ENCODE assay signal across 8 mouse cellular contexts in the genomic region with DNA sequence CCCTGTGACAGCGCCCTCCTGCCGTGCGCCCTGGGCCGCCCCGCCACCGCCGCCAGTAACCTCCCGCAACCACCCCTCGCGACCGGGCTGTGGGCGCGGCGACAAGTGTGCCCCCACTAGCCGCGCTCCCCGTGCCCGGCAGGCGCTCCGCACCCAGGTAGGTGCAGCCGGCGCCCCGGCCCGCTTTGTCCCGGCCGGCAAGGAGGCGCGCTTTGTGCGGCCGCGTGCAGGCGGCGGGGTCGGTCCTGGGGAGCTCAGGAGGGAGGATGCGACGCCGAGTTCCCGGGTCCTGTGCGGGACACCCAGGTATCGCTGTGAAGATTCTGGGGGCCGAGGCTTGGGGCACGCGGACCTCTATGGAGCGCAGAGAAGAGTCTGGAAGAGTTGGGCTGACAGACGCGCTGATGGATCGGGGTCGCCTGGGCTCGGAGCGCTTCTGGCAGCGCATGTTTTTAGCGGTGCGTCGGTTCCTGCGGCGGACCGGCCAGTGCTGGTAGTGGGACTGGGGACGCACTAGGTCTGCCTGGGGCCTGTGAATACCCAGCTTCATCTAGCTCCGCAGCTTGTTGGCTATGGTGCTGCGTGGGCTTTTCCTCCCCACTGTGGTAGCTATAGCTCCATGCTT. TPM values are rescaled to one million over a fixed set of nuclear protein-coding genes. Genes with fewer than 3 reads are reported as not detected.
DNase-seq lines count a peak whose midpoint lies in the region; ATAC-seq and TF ChIP-seq lines count a peak whose summit lies in the region.

No protein-coding gene starts in this region.

- TF ChIP-seq CTCF in E14TG2a.4 (conservative IDR thresholded peaks at IDR 0.05; ENCODE audit: low read length): no peak

- ATAC-seq in frontal cortex, adult (ENCODE audit: low TSS enrichment): peak; percentile 17; the same call in 1 of the 2 replicates
- 0 out of 2 replicates have a peak, but pooled peaks have one; percentile 56 for ATAC-seq in embryonic facial prominence, embryonic 12.5 days (ENCODE audit: insufficient number of reproducible peaks, insufficient read depth, low FRiP score, low TSS enrichment)
- no peak; the same call in 1 of the 2 replicates for ATAC-seq in limb, embryonic 11.5 days (ENCODE audit: insufficient number of reproducible peaks, low FRiP score, low TSS enrichment, low read depth)

- H3K27me3 ChIP-seq in E14TG2a.4 (ENCODE audit: insufficient read depth, low read length): peaks cover 77% of the 10 kb centered on the region
- H3K27me3 ChIP-seq in embryonic facial prominence, embryonic 12.5 days: peaks cover 48% of the 10 kb centered on the region
- peaks cover 21% of the 10 kb centered on the region for H3K27me3 ChIP-seq in limb, embryonic 11.5 days (ENCODE audit: control insufficient read depth, insufficient read depth, low read length)

- H3K27ac ChIP-seq in embryonic facial prominence, embryonic 12.5 days: no peak overlapping the region
- no peak overlapping the region for H3K27ac ChIP-seq in limb, embryonic 11.5 days (replicated peaks; ENCODE audit: low read depth, low read length)

- no peak for DNase-seq in frontal cortex, postnatal 14 days (ENCODE audit: low spot score in 2 of 2)
- DNase-seq in limb, embryonic 11.5 days (ENCODE audit: low spot score): peak; percentile 67
- peak; percentile 57 for DNase-seq in retina, postnatal 1 day
- DNase-seq in urinary bladder, postnatal 36 days (ENCODE audit: low spot score in 2 of 2): no peak
- no peak for DNase-seq in adrenal gland, postnatal 36 days

- no peaks in the 10 kb centered on the region for H3K9me3 ChIP-seq in E14TG2a.4 (ENCODE audit: low read length)
- no peaks in the 10 kb centered on the region for H3K9me3 ChIP-seq in embryonic facial prominence, embryonic 12.5 days
- no peaks in the 10 kb centered on the region for H3K9me3 ChIP-seq in limb, embryonic 11.5 days (ENCODE audit: control insufficient read depth, low read length)

- peak overlapping the region; percentile 86 for H3K4me3 ChIP-seq in E14TG2a.4 (replicated peaks; ENCODE audit: low read length)
- peak overlapping the region; percentile 64 for H3K4me3 ChIP-seq in embryonic facial prominence, embryonic 12.5 days
- peak overlapping the region; percentile 57 for H3K4me3 ChIP-seq in limb, embryonic 11.5 days (ENCODE audit: low read depth, low read length)

- H3K9ac ChIP-seq in embryonic facial prominence, embryonic 12.5 days: peak overlapping the region; percentile 63
- peak overlapping the region; percentile 73 for H3K9ac ChIP-seq in limb, embryonic 11.5 days (ENCODE audit: low read length)

- H3K36me3 ChIP-seq in E14TG2a.4 (ENCODE audit: insufficient read depth, low read length): no peaks in the 10 kb centered on the region
- H3K36me3 ChIP-seq in embryonic facial prominence, embryonic 12.5 days: no peaks in the 10 kb centered on the region
- no peaks in the 10 kb centered on the region for H3K36me3 ChIP-seq in limb, embryonic 11.5 days (ENCODE audit: control insufficient read depth, insufficient read depth, low read length)

- H3K4me1 ChIP-seq in E14TG2a.4 (replicated peaks; ENCODE audit: low read depth, low read length): peaks cover 36% of the 10 kb centered on the region
- peaks cover 13% of the 10 kb centered on the region for H3K4me1 ChIP-seq in embryonic facial prominence, embryonic 12.5 days
- peaks cover 9% of the 10 kb centered on the region for H3K4me1 ChIP-seq in limb, embryonic 11.5 days (ENCODE audit: control insufficient read depth, insufficient read depth, low read length)

- under 1% methylated on average over 58 of the region's 60 CpGs for WGBS in embryonic facial prominence, embryonic 12.5 days
- under 1% methylated on average over 53 of the region's 60 CpGs for WGBS in limb, embryonic 11.5 days

- H3K4me2 ChIP-seq in embryonic facial prominence, embryonic 12.5 days (replicated peaks): peak overlapping the region; percentile 98
- peak overlapping the region; percentile 99 for H3K4me2 ChIP-seq in limb, embryonic 11.5 days (ENCODE audit: low read depth, severe bottlenecking)

RNA-seq across cellular contexts. Expression of a gene that starts 1.3 kb away (rescaled TPM):
- 5.2 and 6.1 TPM in 2 replicates for polyA plus RNA-seq in embryonic facial prominence, embryonic 12.5 days (2016; fragmentation: Nextera tagmentation; extraction: Ambion mirVana)
- polyA plus RNA-seq in limb, embryonic 11.5 days (2014; fragmentation: Nextera tagmentation; extraction: Ambion mirVana): 2.1 and 2.5 TPM in 2 replicates
- total RNA-seq in adrenal gland, postnatal 36 days (2021): under 1 TPM; 0.49 to 0.53 TPM

RNA-seq across cellular contexts. Expression of a gene that starts 13.8 kb away (rescaled TPM):
- polyA plus RNA-seq in embryonic facial prominence, embryonic 12.5 days (2016; fragmentation: Nextera tagmentation; extraction: Ambion mirVana): 4.7 and 7.7 TPM in 2 replicates
- polyA plus RNA-seq in limb, embryonic 11.5 days (2014; fragmentation: Nextera tagmentation; extraction: Ambion mirVana): 2.9 and 5.0 TPM in 2 replicates
- total RNA-seq in adrenal gland, postnatal 36 days (2021): under 1 TPM in 1 of 2 experiments, not detected in 1; 0.13 TPM

RNA-seq across cellular contexts. Expression of a gene that starts 44.0 kb away (rescaled TPM):
- 112 and 118 TPM in 2 replicates for polyA plus RNA-seq in embryonic facial prominence, embryonic 12.5 days (2016; fragmentation: Nextera tagmentation; extraction: Ambion mirVana)
- 107 TPM in 2 replicates for polyA plus RNA-seq in limb, embryonic 11.5 days (2014; fragmentation: Nextera tagmentation; extraction: Ambion mirVana)
- total RNA-seq in adrenal gland, postnatal 36 days (2021): 10 to 100 TPM; 16.4 to 17.1 TPM

Comparison
In these comparisons a context has a peak if more than half of its experiments do, and no peak if none do; other contexts are left out.
1. DNase-seq: peak in limb, embryonic 11.5 days (single experiment) and retina, postnatal 1 day (single experiment); none in frontal cortex, postnatal 14 days (0 of 2), urinary bladder, postnatal 36 days (0 of 2) and adrenal gland, postnatal 36 days (0 of 2).
2. Peak in every context shown above with its lines, with median percentiles within 50 percentile points of each other: H3K4me3 ChIP-seq.